ENCODE assay signal across 22 mouse cellular contexts in the genomic region with DNA sequence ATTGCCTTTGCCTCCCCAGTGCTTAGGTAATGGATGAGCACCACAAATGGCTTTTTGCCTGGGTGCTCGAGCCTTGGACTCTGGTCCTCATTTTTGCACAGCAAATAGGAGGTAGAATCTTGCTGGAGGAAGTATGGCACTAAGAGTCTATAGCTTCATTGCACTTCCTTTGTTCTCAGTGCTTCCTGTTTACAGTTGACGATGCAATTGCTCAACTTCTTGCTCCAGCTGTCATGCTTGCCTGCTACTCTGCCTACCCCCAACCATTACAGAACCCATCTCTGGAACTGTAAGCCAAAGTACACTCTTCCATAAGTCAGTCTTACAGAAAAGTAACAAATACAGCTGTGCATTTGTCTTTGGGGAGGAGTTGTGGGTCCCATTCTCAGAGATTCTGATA.
DNase-seq lines count a peak whose midpoint lies in the region; ATAC-seq and TF ChIP-seq lines count a peak whose summit lies in the region.
"Had no signal": no experiment of that assay in that cellular context is flagged by ENCODE, and none has a peak within 500 bp of the region (broad histone marks: within the 10 kb centered on the region; RNA-seq: fewer than 3 reads in every experiment).

No protein-coding gene starts in this region.

- no peak for TF ChIP-seq EP300 in lung, postnatal 0 days (IDR thresholded peaks at IDR 0.05)

- TF ChIP-seq POLR2A in liver, adult 2 months (IDR thresholded peaks at IDR 0.05; ENCODE audit: extremely low read depth, insufficient read depth, low read length): no peak

- H3K9me3 ChIP-seq in lung, postnatal 0 days (ENCODE audit: low read length): no peaks in the 10 kb centered on the region
- H3K9me3 ChIP-seq: embryonic facial prominence, embryonic 15.5 days; forebrain, embryonic 15.5 days; G1E; heart, embryonic 15.5 days; hindbrain, embryonic 15.5 days had no signal

- H3K4me1 ChIP-seq in liver, adult 2 months (ENCODE audit: control insufficient read depth, insufficient read depth, low read length): no peaks in the 10 kb centered on the region
- no peaks in the 10 kb centered on the region for H3K4me1 ChIP-seq in lung, postnatal 0 days (ENCODE audit: insufficient read depth, low read depth, low read length)
- H3K4me1 ChIP-seq: embryonic facial prominence, embryonic 15.5 days; forebrain, embryonic 15.5 days; heart, embryonic 15.5 days; hindbrain, embryonic 15.5 days had no signal

- WGBS in liver, adult 2 months: 56% methylated on average over 2 of the region's 2 CpGs
- 28% methylated on average over 2 of the region's 2 CpGs for WGBS in lung, postnatal 0 days

- H3K27me3 ChIP-seq in liver, adult 2 months (ENCODE audit: control insufficient read depth, insufficient read depth, low read length): no peaks in the 10 kb centered on the region
- H3K27me3 ChIP-seq in lung, postnatal 0 days (replicated peaks; ENCODE audit: insufficient read depth, low read length): no peaks in the 10 kb centered on the region
- H3K27me3 ChIP-seq: embryonic facial prominence, embryonic 15.5 days; forebrain, embryonic 15.5 days; heart, embryonic 15.5 days; hindbrain, embryonic 15.5 days had no signal

- no peak overlapping the region for H3K4me2 ChIP-seq in lung, postnatal 0 days (replicated peaks; ENCODE audit: low read depth, low read length)
- H3K4me2 ChIP-seq: embryonic facial prominence, embryonic 15.5 days; forebrain, embryonic 15.5 days; heart, embryonic 11.5 days; heart, embryonic 15.5 days; hindbrain, embryonic 15.5 days had no signal

- H3K79me2 ChIP-seq in liver, adult 2 months (ENCODE audit: control insufficient read depth, insufficient read depth, low read length): no peaks in the 10 kb centered on the region

- no peak overlapping the region for H3K9ac ChIP-seq in liver, adult 2 months (ENCODE audit: low read depth, low read length)
- H3K9ac ChIP-seq in lung, postnatal 0 days (replicated peaks; ENCODE audit: low read depth): no peak overlapping the region
- H3K9ac ChIP-seq: embryonic facial prominence, embryonic 15.5 days; forebrain, embryonic 15.5 days; heart, embryonic 15.5 days; hindbrain, embryonic 15.5 days had no signal

- no peak overlapping the region for H3K27ac ChIP-seq in liver, adult 2 months (replicated peaks; ENCODE audit: insufficient read depth, low read depth, low read length)
- no peak overlapping the region for H3K27ac ChIP-seq in lung, postnatal 0 days (ENCODE audit: low read length)
- H3K27ac ChIP-seq: embryonic facial prominence, embryonic 15.5 days; forebrain, embryonic 15.5 days; heart, adult 2 months; heart, embryonic 15.5 days; hindbrain, embryonic 15.5 days had no signal

- H3K4me3 ChIP-seq in liver, adult 2 months (ENCODE audit: insufficient read depth, low read depth, low read length): no peak overlapping the region
- no peak overlapping the region for H3K4me3 ChIP-seq in lung, postnatal 0 days (ENCODE audit: low read depth, low read length)
- H3K4me3 ChIP-seq: embryonic facial prominence, embryonic 15.5 days; forebrain, embryonic 15.5 days; heart, adult 2 months; heart, embryonic 15.5 days; hindbrain, embryonic 15.5 days had no signal

- ATAC-seq in lung, postnatal 0 days: no peak
- ATAC-seq in common myeloid progenitor, adult 5-6 weeks (replicated peaks; ENCODE audit: low read depth, poor library complexity, severe bottlenecking): 0 out of 2 replicates have a peak, but pooled peaks have one; percentile 45
- peak; percentile 96 for ATAC-seq in neutrophil, adult 5-6 weeks (ENCODE audit: extremely low read depth, insufficient number of reproducible peaks, low FRiP score, poor library complexity, severe bottlenecking)
- ATAC-seq: forebrain, embryonic 15.5 days had no signal

- DNase-seq in liver, adult 2 months (ENCODE audit: extremely low read depth, low read depth, low spot score): peak; percentile 26
- DNase-seq in liver: no peak
- peak; percentile 32 for DNase-seq in lung, postnatal 0 days (ENCODE audit: low spot score)
- DNase-seq in lung, postnatal 25 days (ENCODE audit: low spot score): no peak
- no peak for DNase-seq in embryo, embryonic 10.5 days (ENCODE audit: low spot score)
- no peak for DNase-seq in embryo, embryonic 10 days (ENCODE audit: low spot score)
- DNase-seq: adrenal gland, adult 8-10 months; adrenal gland, postnatal 36 days; cerebellum, adult 11-12 months; cerebellum, adult 9-10 months; cerebellum, postnatal 25 days; embryo, embryonic 11 days; gastrocnemius, postnatal 36 days; heart, adult 2 months had no signal

- no peak for TF ChIP-seq CTCF in liver, adult 2 months (IDR thresholded peaks at IDR 0.05; ENCODE audit: low read depth, low read length)
- TF ChIP-seq CTCF in lung, postnatal 0 days (IDR thresholded peaks at IDR 0.05): no peak

- H3K36me3 ChIP-seq in liver, adult 2 months (ENCODE audit: control insufficient read depth, insufficient read depth, low read length): no peaks in the 10 kb centered on the region
- no peaks in the 10 kb centered on the region for H3K36me3 ChIP-seq in lung, postnatal 0 days (ENCODE audit: insufficient read depth, low read length)
- H3K36me3 ChIP-seq: embryonic facial prominence, embryonic 15.5 days; forebrain, embryonic 15.5 days; G1E; heart, embryonic 15.5 days; hindbrain, embryonic 15.5 days had no signal

Comparison
In these comparisons a context has a peak if more than half of its experiments do, and no peak if none do; other contexts are left out.
1. DNase-seq: peak in liver, adult 2 months (single experiment) and lung, postnatal 0 days (single experiment); none in liver (single experiment), lung, postnatal 25 days (single experiment), embryo, embryonic 10.5 days (single experiment) and embryo, embryonic 10 days (single experiment).